Mouse (Mus musculus): ENCODE measurements around the gene Abcb11.

DNA sequence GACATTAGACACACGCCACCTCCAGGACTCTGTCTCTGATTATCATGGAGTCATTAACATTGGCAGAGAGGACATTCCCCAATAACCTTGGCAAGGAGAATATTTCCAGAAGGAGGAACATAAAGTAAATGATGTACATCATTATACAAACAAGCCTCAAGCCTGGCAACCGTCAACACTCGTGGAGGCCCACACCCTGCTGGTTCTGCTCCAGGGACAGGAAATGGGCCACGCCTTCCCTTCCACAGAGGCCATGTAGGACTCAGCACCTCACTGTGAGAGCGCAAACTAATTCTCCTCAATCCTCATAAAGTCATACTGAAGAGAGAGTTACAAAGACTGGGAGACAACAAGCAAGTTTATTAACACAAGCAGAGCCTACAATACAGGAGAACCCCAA is 148.9 kb downstream of the Abcb11 start:
- no peak for TF ChIP-seq GATA1 (IDR thresholded peaks at IDR 0.05; ENCODE audit: borderline replicate concordance, low read length)
- TF ChIP-seq POLR2AphosphoS5 (IDR thresholded peaks at IDR 0.05; ENCODE audit: insufficient replicate concordance, low read depth, low read length), result no peak
- TF ChIP-seq CTCF (IDR thresholded peaks at IDR 0.05; ENCODE audit: low read depth, low read length), result no peak
- no peak for TF ChIP-seq TAL1 (conservative IDR thresholded peaks at IDR 0.05; ENCODE audit: low read depth, low read length)

All from G1E (cell line).